ENCODE assay signal across 34 mouse cellular contexts in the genomic region with DNA sequence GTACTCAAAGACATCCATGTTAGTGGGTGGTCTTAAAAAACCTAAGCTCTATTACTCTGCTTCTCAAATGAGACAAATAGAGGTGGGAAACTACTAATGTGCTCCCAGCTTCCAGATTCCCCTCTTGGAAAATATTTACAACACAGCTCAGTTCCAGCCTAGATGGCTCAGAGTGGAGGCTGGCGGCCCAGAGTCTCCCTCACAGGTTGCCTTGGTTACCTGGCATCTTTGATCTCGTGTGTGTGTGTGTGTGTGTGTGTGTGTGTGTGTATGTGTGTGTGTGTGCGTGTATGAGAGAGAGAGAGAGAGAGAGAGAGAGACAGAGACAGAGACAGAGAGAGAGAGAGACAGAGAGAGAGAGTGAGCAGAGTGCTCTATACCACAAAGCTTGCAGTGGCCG.
DNase-seq lines count a peak whose midpoint lies in the region; ATAC-seq lines count a peak whose summit lies in the region.
"Had no signal": no experiment of that assay in that cellular context is flagged by ENCODE, and none has a peak within 500 bp of the region (broad histone marks: within the 10 kb centered on the region; RNA-seq: fewer than 3 reads in every experiment).

No protein-coding gene starts in this region.

- no peak overlapping the region for H3K4me3 ChIP-seq in forebrain, embryonic 14.5 days (ENCODE audit: low read depth, low read length)
- no peak overlapping the region for H3K4me3 ChIP-seq in forebrain, embryonic 10.5 days
- H3K4me3 ChIP-seq: embryonic facial prominence, embryonic 10.5 days; embryonic facial prominence, embryonic 15.5 days; forebrain, embryonic 15.5 days; gastrocnemius, adult 2 months; heart, adult 2 months; heart, embryonic 13.5 days; myocyte; neural tube, embryonic 12.5 days had no signal

- no peak overlapping the region for H3K9ac ChIP-seq in forebrain, embryonic 14.5 days (ENCODE audit: low read length)
- H3K9ac ChIP-seq: embryonic facial prominence, embryonic 15.5 days; forebrain, embryonic 15.5 days; heart, embryonic 13.5 days; liver, embryonic 14.5 days; neural tube, embryonic 12.5 days had no signal

- H3K9me3 ChIP-seq in forebrain, embryonic 14.5 days (replicated peaks; ENCODE audit: control insufficient read depth, low read length) = no peaks in the 10 kb centered on the region
- H3K9me3 ChIP-seq in forebrain, embryonic 10.5 days = peaks cover 1% of the 10 kb centered on the region; the same call in 1 of the 2 replicates
- H3K9me3 ChIP-seq: embryonic facial prominence, embryonic 10.5 days; embryonic facial prominence, embryonic 15.5 days; forebrain, embryonic 15.5 days; heart, embryonic 13.5 days had no signal

- H3K4me2 ChIP-seq in forebrain, embryonic 14.5 days (ENCODE audit: low read length) = no peak overlapping the region
- H3K4me2 ChIP-seq: embryonic facial prominence, embryonic 15.5 days; forebrain, embryonic 15.5 days; heart, embryonic 13.5 days; neural tube, embryonic 12.5 days had no signal

- intact Hi-C loops in left cerebral cortex, postnatal 4 days (cut with DNase I) = loop anchor here (10.0 kb wide), 1 partner anchor 127 kb away; no protein-coding TSS in a partner anchor

- no peaks in the 10 kb centered on the region for H3K27me3 ChIP-seq in forebrain, embryonic 14.5 days (replicated peaks; ENCODE audit: control insufficient read depth, insufficient read depth, low read length)
- H3K27me3 ChIP-seq in forebrain, embryonic 10.5 days (ENCODE audit: poor library complexity, severe bottlenecking) = no peaks in the 10 kb centered on the region
- H3K27me3 ChIP-seq: embryonic facial prominence, embryonic 15.5 days; forebrain, embryonic 15.5 days; neural tube, embryonic 12.5 days had no signal

- WGBS in forebrain, embryonic 14.5 days = 64% methylated on average over 4 of the region's 4 CpGs
- 74% methylated on average over 4 of the region's 4 CpGs for WGBS in forebrain, embryonic 10.5 days

- no peaks in the 10 kb centered on the region for H3K4me1 ChIP-seq in forebrain, embryonic 14.5 days (ENCODE audit: control insufficient read depth, insufficient read depth, low read length)
- no peaks in the 10 kb centered on the region; the same call in 1 of the 2 replicates for H3K4me1 ChIP-seq in forebrain, embryonic 10.5 days
- H3K4me1 ChIP-seq: embryonic facial prominence, embryonic 10.5 days; embryonic facial prominence, embryonic 15.5 days; forebrain, embryonic 15.5 days; heart, embryonic 13.5 days; neural tube, embryonic 12.5 days had no signal

- no peak overlapping the region for H3K27ac ChIP-seq in forebrain, embryonic 14.5 days (ENCODE audit: low read depth, low read length)
- no peak overlapping the region for H3K27ac ChIP-seq in forebrain, embryonic 10.5 days
- H3K27ac ChIP-seq: embryonic facial prominence, embryonic 10.5 days; embryonic facial prominence, embryonic 15.5 days; forebrain, embryonic 15.5 days; gastrocnemius, adult 2 months; heart, adult 2 months; heart, embryonic 13.5 days; kidney, postnatal 0 days; liver, embryonic 14.5 days; macrophage; neural tube, embryonic 12.5 days; stomach, postnatal 0 days had no signal

- no peak for ATAC-seq in forebrain, embryonic 14.5 days
- ATAC-seq: forebrain, embryonic 15.5 days; intestine, embryonic 16.5 days; midbrain, embryonic 16.5 days; Patski had no signal

- DNase-seq in forebrain, embryonic 14.5 days (ENCODE audit: low spot score) = peak; percentile 35
- DNase-seq in forebrain, embryonic 10.5 days (ENCODE audit: extremely low spot score, low spot score) = no peak
- peak; percentile 13 for DNase-seq in layer of hippocampus, adult 11-12 months (ENCODE audit: low spot score)
- DNase-seq in layer of hippocampus, adult 9-10 months (ENCODE audit: low spot score) = no peak
- peak; percentile 26 for DNase-seq in left cerebral cortex, postnatal 4 days
- no peak for DNase-seq in left cerebral cortex, adult 8-10 months (ENCODE audit: low spot score in 2 of 2)
- DNase-seq in right cerebral cortex, postnatal 4 days = peak; percentile 23
- no peak for DNase-seq in right cerebral cortex, postnatal 36 days (ENCODE audit: low spot score in 2 of 2)
- DNase-seq: adrenal gland, postnatal 10 days; cerebellum, adult 11 months; cerebellum, postnatal 25 days; gastrocnemius, adult 2 months; gastrocnemius, postnatal 36 days; heart, adult 2 months; heart, postnatal 10 days; kidney, adult 8-10 months; liver; lung, adult 2 months; lung, postnatal 10 days; thymus, adult 18-20 months; thymus, postnatal 25 days had no signal

- no peaks in the 10 kb centered on the region for H3K36me3 ChIP-seq in forebrain, embryonic 14.5 days (ENCODE audit: control insufficient read depth, insufficient read depth, low read length)
- no peaks in the 10 kb centered on the region for H3K36me3 ChIP-seq in forebrain, embryonic 10.5 days (replicated peaks)
- H3K36me3 ChIP-seq: embryonic facial prominence, embryonic 10.5 days; embryonic facial prominence, embryonic 15.5 days; forebrain, embryonic 15.5 days; heart, embryonic 13.5 days; neural tube, embryonic 12.5 days had no signal

Comparison
In these comparisons a context has a peak if more than half of its experiments do, and no peak if none do; other contexts are left out.
1. DNase-seq: peak in forebrain, embryonic 14.5 days (single experiment), layer of hippocampus, adult 11-12 months (single experiment), left cerebral cortex, postnatal 4 days (single experiment) and right cerebral cortex, postnatal 4 days (single experiment); none in forebrain, embryonic 10.5 days (single experiment), layer of hippocampus, adult 9-10 months (single experiment), left cerebral cortex, adult 8-10 months (0 of 2) and right cerebral cortex, postnatal 36 days (0 of 2).